Mouse (Mus musculus) lung, postnatal 0 days (tissue): Measurements from ENCODE around the gene Nmur1. TPM values are rescaled to one million over a fixed set of nuclear protein-coding genes. Genes with fewer than 3 reads are reported as not detected.
A peak's percentile ranks its signal among the peaks of the same experiment; 100 is the strongest.

Experiments
- ATAC-seq: fragments of 200-750 bp; cut with Nextera tagmentation; 2 replicates; pipeline ENCODE4 v1.8.0; 2017; ENCODE audit warnings: moderate library complexity
- DNase-seq: peaks from one replicate; pipeline ENCODE4 v3.0.0-alpha.2; 2016; ENCODE audit warnings: low spot score
- H3K27ac ChIP-seq: fragments of 300-500 bp; sonication (generic); 2 replicates; pipeline ENCODE4 v1.5.1; 2014; ENCODE audit warnings: antibody characterized with exemption, mild to moderate bottlenecking, low read length, mixed read lengths
- H3K27me3 ChIP-seq: fragments of 300-500 bp; sonication (generic); replicated peaks from 2 replicates; pipeline ENCODE4 v1.6.1; 2014; ENCODE audit warnings: low read length, mixed read lengths; ENCODE audit not compliant: insufficient read depth
- H3K36me3 ChIP-seq: fragments of 300-500 bp; sonication (generic); 2 replicates; pipeline ENCODE4 v1.6.1; 2014; ENCODE audit warnings: low read length, mixed read lengths; ENCODE audit not compliant: insufficient read depth
- H3K4me1 ChIP-seq: fragments of 300-500 bp; sonication (generic); 2 replicates; pipeline ENCODE4 v1.6.1; 2014; ENCODE audit warnings: antibody characterized with exemption, low read depth, low read length, mixed read lengths; ENCODE audit not compliant: insufficient read depth
- H3K4me2 ChIP-seq: fragments of 300-500 bp; sonication (generic); replicated peaks from 2 replicates; pipeline ENCODE4 v1.6.1; 2014; ENCODE audit warnings: low read depth, mild to moderate bottlenecking, low read length, moderate library complexity, mixed read lengths
- H3K4me3 ChIP-seq: fragments of 300-500 bp; sonication (generic); 2 replicates; pipeline ENCODE4 v1.5.1; 2014; ENCODE audit warnings: low read depth, low read length
- H3K9ac ChIP-seq: fragments of 300-500 bp; sonication (generic); replicated peaks from 2 replicates; pipeline ENCODE4 v1.6.1; 2014; ENCODE audit warnings: low read depth, mild to moderate bottlenecking
- H3K9me3 ChIP-seq: fragments of 300-500 bp; sonication (generic); 2 replicates; pipeline ENCODE4 v1.6.1; 2016; ENCODE audit warnings: low read length, mixed read lengths
- CTCF ChIP-seq: IDR thresholded peaks from 2 replicates; pipeline ENCODE4 v1.5.1; 2016; ENCODE audit warnings: antibody characterized with exemption, mild to moderate bottlenecking
- EP300 ChIP-seq: IDR thresholded peaks from 2 replicates; pipeline ENCODE4 v1.6.1; 2016; ENCODE audit warnings: antibody characterized with exemption, mild to moderate bottlenecking, control low read depth
- WGBS: fragments of 180-500 bp; shearing (Covaris S2); extraction: QIAGEN DNeasy Blood & Tissue Kit; methylation state at CpG from one replicate; pipeline ENCODE4 v1.1.7; 2014; 5-methylcytosine and 5-hydroxymethylcytosine counted together
- microRNA-seq: library from miRNA; unstranded; fragments of <30 nt; microRNA quantifications from one replicate; pipeline ENCODE4, GENCODE M21; 2016
- polyA plus RNA-seq: library from polyadenylated mRNA; unstranded; fragments of >200 nt; fragmentation: Nextera tagmentation; extraction: Ambion mirVana; gene quantifications from 2 replicates; pipeline ENCODE4 v1.2.1, GENCODE M21; 2015

The Nmur1 gene
- polyA plus RNA-seq, 1 experiment from 2014 or later, result 2.1 TPM

- WGBS, result 23% methylated on average over 4 of the region's 4 CpGs
- no peaks in the 10 kb centered on the region for H3K9me3 ChIP-seq
- no peak overlapping the region for H3K9ac ChIP-seq
- DNase-seq, result peak; percentile 91
- no peaks in the 10 kb centered on the region for H3K36me3 ChIP-seq
- no peaks in the 10 kb centered on the region for H3K4me1 ChIP-seq
- H3K4me2 ChIP-seq, result no peak overlapping the region
- no peaks in the 10 kb centered on the region for H3K27me3 ChIP-seq
- H3K4me3 ChIP-seq, result no peak overlapping the region
- no peak overlapping the region for H3K27ac ChIP-seq
- TF ChIP-seq EP300, result no peak
- TF ChIP-seq CTCF, result peak; percentile 89
- peak; percentile 54 for ATAC-seq
These were observed 86.7 kb downstream of the Nmur1 start for GRCm38 (mm10) chr1:86339156-86339812.

- Histone ChIP-seq H3K4me3 (no peak overlapping the region), H3K36me3 (no peaks in the 10 kb centered on the region), H3K9ac (no peak overlapping the region), H3K4me1 (no peaks in the 10 kb centered on the region), H3K27ac (no peak overlapping the region), H3K9me3 (no peaks in the 10 kb centered on the region), H3K27me3 (no peaks in the 10 kb centered on the region), H3K4me2 (no peak overlapping the region)
- DNase-seq (no peak), ATAC-seq (no peak)
- no peak for TF ChIP-seq CTCF
- TF ChIP-seq EP300, result no peak
- WGBS, result 67% methylated on average over 1 of the region's 2 CpGs
These were observed 89.7 kb downstream of the Nmur1 start for GRCm38 (mm10) chr1:86336330-86336729.

Small RNA genes lying within 50 kb of the gene (microRNA-seq; reads per million reads assigned to microRNA genes)
- gene mmu-mir-3535, result 21.1 reads per million, percentile 30 among the genes with 10 or more reads in this experiment

Other genes starting within 250 kb of the Nmur1 start
- gene B3gnt7, start 123.4 kb downstream of the Nmur1 start, polyA plus RNA-seq, result 5.9 TPM in 2 replicates
- 139 and 140 TPM in 2 replicates for gene Ncl, start 66.8 kb downstream of the Nmur1 start, polyA plus RNA-seq
- gene Tex44, start 101 bp upstream of the Nmur1 start, polyA plus RNA-seq, result not detected in 2 replicates
- 1,264 and 1,361 TPM in 2 replicates for gene Ptma, start 100.5 kb upstream of the Nmur1 start, polyA plus RNA-seq
- 43.4 and 50.4 TPM in 2 replicates for gene Pde6d, start 156.4 kb upstream of the Nmur1 start, polyA plus RNA-seq
- gene Cops7b, start 156.7 kb upstream of the Nmur1 start, polyA plus RNA-seq, result 18.0 and 19.3 TPM in 2 replicates
- gene Nppc, start 244.3 kb upstream of the Nmur1 start, polyA plus RNA-seq, result 4.0 and 4.6 TPM in 2 replicates